Mouse (Mus musculus) bone marrow macrophage, adult 2 months (primary cell): ENCODE data around the gene Caly.

ENCODE experiments used
- CTCF ChIP-seq: IDR thresholded peaks from 2 replicates; pipeline ENCODE4 v1.5.1; 2012; ENCODE audit warnings: low read depth, mild to moderate bottlenecking, low read length, moderate library complexity
- POLR2A ChIP-seq: IDR thresholded peaks from 2 replicates; pipeline ENCODE4 v1.6.1; 2012; ENCODE audit warnings: mild to moderate bottlenecking, low read depth, low read length, borderline replicate concordance

GRCm38 (mm10) chr7:140059601-140060000 lies 22.7 kb downstream of the Caly start:
- TF ChIP-seq CTCF: no peak
- no peak for TF ChIP-seq POLR2A
